Mouse (Mus musculus): ENCODE results near the gene Nifk.

GRCm38 (mm10) chr1:118359071-118359761 is 37.6 kb downstream of the Nifk start:
- TF ChIP-seq EP300 (optimal IDR thresholded peaks at IDR 0.05), result no peak
- TF ChIP-seq CTCF (IDR thresholded peaks at IDR 0.05; ENCODE audit: low read depth), result no peak
